ENCODE assay signal across 8 mouse cellular contexts in the genomic region with DNA sequence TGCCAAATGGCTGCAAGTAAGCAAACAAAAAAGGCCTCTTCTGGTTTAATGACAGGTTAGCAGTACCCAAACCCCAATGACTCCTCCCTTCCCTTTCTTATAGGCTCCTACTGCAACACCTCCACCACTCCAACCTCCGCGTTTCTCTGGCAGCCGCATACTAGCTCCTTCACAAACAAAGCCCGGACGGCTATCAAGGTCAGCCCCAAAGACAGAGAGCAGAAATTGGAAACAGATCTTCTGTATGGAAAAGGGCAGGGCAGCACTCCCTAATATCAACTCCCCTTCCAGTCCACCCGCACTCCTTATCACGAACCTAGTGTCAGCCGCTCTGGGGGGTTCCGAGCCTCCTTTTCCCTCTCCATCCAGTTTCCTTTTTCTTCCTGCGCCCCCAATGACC.
DNase-seq lines count a peak whose midpoint lies in the region; ATAC-seq and TF ChIP-seq lines count a peak whose summit lies in the region.

No protein-coding gene starts in this region.

- no peak for TF ChIP-seq POLR2A in CH12.LX (IDR thresholded peaks at IDR 0.05; ENCODE audit: low read depth, low read length)

- dilution Hi-C loops in CH12.LX (cut with MboI; ENCODE audit: extremely low pct_ligation_motif_present, extremely low pct_unique_long_range_greater_than_20kb, low sequenced_read_pairs): no loop called here

- H3K27me3 ChIP-seq in CH12.LX (replicated peaks): peaks cover 11% of the 10 kb centered on the region
- H3K27me3 ChIP-seq in liver, embryonic 14.5 days (ENCODE audit: control insufficient read depth, insufficient read depth, low read length): no peaks in the 10 kb centered on the region

- no peak for TF ChIP-seq CTCF in CH12.LX (conservative IDR thresholded peaks at IDR 0.05 in 1 of 2, IDR thresholded peaks at IDR 0.05 in 1 of 2; ENCODE audit: low read depth in 2 of 2, low read length in 2 of 2)
- no peak for TF ChIP-seq CTCF in liver, embryonic 14.5 days (IDR thresholded peaks at IDR 0.05; ENCODE audit: low read depth)

- peak overlapping the region; percentile 73 for H3K9ac ChIP-seq in CH12.LX (ENCODE audit: insufficient read depth, low read depth)
- H3K9ac ChIP-seq in liver, embryonic 14.5 days (replicated peaks): peak overlapping the region; percentile 81

- in situ Hi-C loops in CH12.LX (cut with MboI; ENCODE audit: low pct_ligation_motif_present, low pct_unique_long_range_greater_than_20kb, low sequenced_read_pairs): no loop called here

- H3K4me1 ChIP-seq in CH12.LX (ENCODE audit: control insufficient read depth in 1 of 2, insufficient read depth in 2 of 2): peaks cover 2 to 11% of the 10 kb centered on the region in 2 experiments; a peak in 3 of 4 replicates
- peaks cover 2 to 18% of the 10 kb centered on the region in 2 experiments; a peak in 3 of 4 replicates for H3K4me1 ChIP-seq in liver, embryonic 14.5 days (replicated peaks; ENCODE audit: control insufficient read depth in 2 of 2, insufficient read depth in 2 of 2, low read length in 1 of 2)

- H3K36me3 ChIP-seq in CH12.LX (replicated peaks in 1 of 2; ENCODE audit: control insufficient read depth in 1 of 2, insufficient read depth in 1 of 2, low read length in 1 of 2): no peaks in the 10 kb centered on the region
- no peaks in the 10 kb centered on the region for H3K36me3 ChIP-seq in liver, embryonic 14.5 days (replicated peaks; ENCODE audit: control insufficient read depth, insufficient read depth, low read depth)

- peak; percentile 10 for ATAC-seq in liver, embryonic 14.5 days (ENCODE audit: insufficient read depth)

- no peaks in the 10 kb centered on the region for H3K9me3 ChIP-seq in CH12.LX (replicated peaks; ENCODE audit: low read length)
- no peaks in the 10 kb centered on the region for H3K9me3 ChIP-seq in liver, embryonic 14.5 days (ENCODE audit: control insufficient read depth, low read length)

- no peak overlapping the region for H3K27ac ChIP-seq in CH12.LX (ENCODE audit: insufficient read depth, low read depth)
- peak overlapping the region; percentile 66 for H3K27ac ChIP-seq in liver, embryonic 14.5 days

- peak overlapping the region; percentile 87 for H3K4me2 ChIP-seq in CH12.LX (ENCODE audit: insufficient read depth, low read depth, poor library complexity, severe bottlenecking)
- H3K4me2 ChIP-seq in liver, embryonic 14.5 days (ENCODE audit: low read depth): peak overlapping the region; percentile 94

- H3K4me3 ChIP-seq in CH12.LX (replicated peaks in 1 of 3; ENCODE audit: low read depth in 2 of 3, low read length in 2 of 3, poor library complexity in 1 of 3): peak overlapping the region; percentile 74 to 85 (median 79)
- H3K4me3 ChIP-seq in liver, embryonic 14.5 days (ENCODE audit: insufficient read depth in 1 of 2, low read depth in 2 of 2, low read length in 2 of 2): peak overlapping the region; percentile 79 to 87

- DNase-seq in 416B (ENCODE audit: low read depth) (peak; percentile 75), CH12.LX (ENCODE audit: extremely low read depth) (no peak)
- DNase-seq in cerebellum, adult 9-11 months: peak; percentile 36
- DNase-seq in heart, adult 18-20 months: peak; percentile 60 to 62
- peak; percentile 49 for DNase-seq in kidney, adult 18-20 months
- peak in 2 of 3 experiments; percentile 9 to 32 for DNase-seq in liver, embryonic 14.5 days (ENCODE audit: low read depth in 3 of 3, low spot score in 3 of 3)
- peak; percentile 3 for DNase-seq in retina, postnatal 7 days (ENCODE audit: low read depth, low spot score)
- no peak for DNase-seq in urinary bladder, postnatal 10 days (ENCODE audit: low spot score)

- TF ChIP-seq EP300 in CH12.LX (IDR thresholded peaks at IDR 0.05; ENCODE audit: low read length): no peak
- no peak for TF ChIP-seq EP300 in liver, embryonic 14.5 days (IDR thresholded peaks at IDR 0.05; ENCODE audit: low read depth)

- WGBS in liver, embryonic 14.5 days (ENCODE audit: insufficient replicate concordance): under 1% methylated on average over 10 of the region's 10 CpGs

- no peaks in the 10 kb centered on the region; the same call in 1 of the 2 replicates for H3K79me2 ChIP-seq in CH12.LX (replicated peaks; ENCODE audit: control insufficient read depth, extremely low read depth, insufficient read depth, poor library complexity, severe bottlenecking)

- no peak for TF ChIP-seq RAD21 in CH12.LX (IDR thresholded peaks at IDR 0.05; ENCODE audit: low read depth, low read length)

TF ChIP-seq in CH12.LX, 34 proteins besides CTCF, POLR2A, EP300 and RAD21:
- TF ChIP-seq JUND (conservative IDR thresholded peaks at IDR 0.05; ENCODE audit: low read depth, low read length) (no peak), TCF12 (IDR thresholded peaks at IDR 0.05; ENCODE audit: low read depth, low read length) (no peak), MXI1 (IDR thresholded peaks at IDR 0.05; ENCODE audit: low read depth, low read length) (no peak), GABPA (IDR thresholded peaks at IDR 0.05; ENCODE audit: insufficient replicate concordance, low read depth, low read length) (no peak), ZC3H11A (IDR thresholded peaks at IDR 0.05; ENCODE audit: low read depth, low read length) (no peak), NRF1 (IDR thresholded peaks at IDR 0.05; ENCODE audit: low read depth, low read length) (no peak), USF1 (IDR thresholded peaks at IDR 0.05; ENCODE audit: low read depth, low read length) (no peak), ETS1 (conservative IDR thresholded peaks at IDR 0.05; ENCODE audit: low read depth, low read length) (no peak), CHD2 (IDR thresholded peaks at IDR 0.05; ENCODE audit: low read length) (no peak), KAT2A (IDR thresholded peaks at IDR 0.05; ENCODE audit: insufficient replicate concordance, low read length) (no peak), ZKSCAN1 (IDR thresholded peaks at IDR 0.05; ENCODE audit: borderline replicate concordance, low read depth, low read length) (no peak), ELF1 (IDR thresholded peaks at IDR 0.05; ENCODE audit: low read depth, low read length) (no peak), MEF2A (IDR thresholded peaks at IDR 0.05; ENCODE audit: borderline replicate concordance, low read depth, low read length) (no peak), SIN3A (IDR thresholded peaks at IDR 0.05; ENCODE audit: low read length) (no peak), MAZ (IDR thresholded peaks at IDR 0.05; ENCODE audit: low read depth, low read length) (no peak), MAFK (IDR thresholded peaks at IDR 0.05; ENCODE audit: insufficient replicate concordance, low read length) (no peak), CHD1 (IDR thresholded peaks at IDR 0.05; ENCODE audit: low read depth, low read length) (no peak), JUN (IDR thresholded peaks at IDR 0.05; ENCODE audit: insufficient read depth, low read depth, low read length) (no peak), MAX (IDR thresholded peaks at IDR 0.05; ENCODE audit: low read length) (no peak), BHLHE40 (IDR thresholded peaks at IDR 0.05; ENCODE audit: low read depth, low read length) (no peak)

Comparison
In these comparisons a context has a peak if more than half of its experiments do, and no peak if none do; other contexts are left out.
1. DNase-seq: peak in 416B (single experiment), cerebellum, adult 9-11 months (single experiment), heart, adult 18-20 months (2 of 2), kidney, adult 18-20 months (single experiment), liver, embryonic 14.5 days (2 of 3) and retina, postnatal 7 days (single experiment); none in CH12.LX (single experiment) and urinary bladder, postnatal 10 days (single experiment).